Mouse (Mus musculus): ENCODE results near the gene Lmtk3. TPM values are rescaled to one million over a fixed set of nuclear protein-coding genes. Genes with fewer than 3 reads are reported as not detected.
A peak's percentile ranks its signal among the peaks of the same experiment; 100 is the strongest.

The Lmtk3 gene
- polyA plus RNA-seq, 1 experiment from 2014 or later, result 19.6 TPM

DNA sequence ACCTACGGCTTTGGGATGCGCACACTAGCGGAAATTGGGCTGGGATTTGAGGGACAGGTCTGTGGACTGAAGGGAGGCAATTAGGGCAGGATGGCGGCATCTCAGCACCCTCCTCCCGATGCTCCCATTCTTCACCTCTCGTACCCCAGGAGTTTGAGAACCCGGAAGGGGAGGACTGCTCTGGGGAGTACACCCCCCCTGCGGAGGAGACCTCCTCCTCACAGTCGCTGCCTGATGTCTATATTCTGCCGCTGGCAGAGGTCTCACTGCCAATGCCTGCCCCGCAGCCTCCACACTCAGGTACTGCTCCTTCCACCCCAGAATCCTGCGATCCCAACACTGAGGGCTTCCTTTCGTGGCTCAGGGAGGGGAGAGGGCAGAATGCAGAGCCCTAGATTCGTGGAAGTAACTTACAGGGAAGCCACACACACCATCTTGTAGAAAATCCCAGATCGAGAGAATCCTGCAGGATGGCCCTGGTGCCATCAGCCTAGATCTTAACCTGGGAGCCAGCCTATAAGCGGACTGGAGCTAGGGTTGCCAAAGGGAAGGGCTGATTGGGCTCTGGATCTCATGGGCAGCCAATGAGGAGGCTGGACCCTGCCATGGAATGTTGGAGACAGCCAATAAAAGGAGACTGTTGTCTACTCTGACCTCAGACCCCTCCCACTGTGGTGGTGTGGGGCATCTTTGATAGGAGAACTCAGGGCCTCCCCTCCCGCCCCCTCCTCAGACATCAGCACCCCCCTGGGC is 3.3 kb downstream of the Lmtk3 start:
- WGBS, result 8% methylated on average over 17 of the region's 17 CpGs
- H3K27ac ChIP-seq (ENCODE audit: low read length), result peak overlapping the region; percentile 99
- peak; percentile 18; the same call in 1 of the 2 replicates for ATAC-seq
- peaks cover 24% of the 10 kb centered on the region for H3K4me1 ChIP-seq (ENCODE audit: control insufficient read depth, insufficient read depth, low read length)
- peak overlapping the region; percentile 90 for H3K4me2 ChIP-seq (ENCODE audit: low read length)
- H3K4me3 ChIP-seq (ENCODE audit: low read depth, low read length), result peak overlapping the region; percentile 78
- H3K9ac ChIP-seq (ENCODE audit: low read depth, low read length), result peak overlapping the region; percentile 86
- peaks cover 33% of the 10 kb centered on the region for H3K36me3 ChIP-seq (ENCODE audit: control insufficient read depth, insufficient read depth, low read length)
- H3K9me3 ChIP-seq (replicated peaks; ENCODE audit: control insufficient read depth, low read length, poor library complexity, severe bottlenecking), result no peaks in the 10 kb centered on the region
- H3K27me3 ChIP-seq (ENCODE audit: control insufficient read depth, insufficient read depth, low read depth, low read length), result no peaks in the 10 kb centered on the region

DNA sequence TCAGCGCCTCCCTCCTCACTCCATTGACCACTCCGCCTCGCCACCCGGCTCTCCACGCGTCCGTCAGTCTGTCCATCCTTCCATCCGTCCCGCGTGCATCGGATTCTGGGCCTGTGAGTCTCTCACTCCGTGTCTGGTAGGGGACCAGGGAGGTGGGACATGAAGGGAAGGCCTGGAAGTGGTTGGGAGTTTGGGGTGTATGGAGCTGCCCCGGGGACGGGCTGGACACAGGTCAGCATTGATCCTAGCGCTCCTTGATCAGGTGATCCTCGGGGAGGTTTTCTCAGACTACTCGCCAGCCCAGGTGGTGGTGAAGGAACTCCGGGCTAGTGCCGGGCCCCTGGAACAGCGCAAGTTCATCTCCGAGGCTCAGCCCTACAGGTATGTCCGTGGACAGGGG is 4.1 kb downstream of the Lmtk3 start:
- Histone ChIP-seq H3K36me3 (ENCODE audit: control insufficient read depth, insufficient read depth, low read length) (peaks cover 39% of the 10 kb centered on the region), H3K9ac (ENCODE audit: low read depth, low read length) (no peak overlapping the region; the same call in 1 of the 2 replicates), H3K4me2 (ENCODE audit: low read length) (peak overlapping the region; percentile 90; the same call in 1 of the 2 replicates), H3K4me1 (ENCODE audit: control insufficient read depth, insufficient read depth, low read length) (peaks cover 24% of the 10 kb centered on the region), H3K27me3 (ENCODE audit: control insufficient read depth, insufficient read depth, low read depth, low read length) (no peaks in the 10 kb centered on the region), H3K27ac (ENCODE audit: low read length) (no peak overlapping the region), H3K4me3 (ENCODE audit: low read depth, low read length) (no peak overlapping the region; the same call in 1 of the 2 replicates), H3K9me3 (replicated peaks; ENCODE audit: control insufficient read depth, low read length, poor library complexity, severe bottlenecking) (no peaks in the 10 kb centered on the region)
- no peak for ATAC-seq
- 88% methylated on average over 22 of the region's 22 CpGs for WGBS

DNA sequence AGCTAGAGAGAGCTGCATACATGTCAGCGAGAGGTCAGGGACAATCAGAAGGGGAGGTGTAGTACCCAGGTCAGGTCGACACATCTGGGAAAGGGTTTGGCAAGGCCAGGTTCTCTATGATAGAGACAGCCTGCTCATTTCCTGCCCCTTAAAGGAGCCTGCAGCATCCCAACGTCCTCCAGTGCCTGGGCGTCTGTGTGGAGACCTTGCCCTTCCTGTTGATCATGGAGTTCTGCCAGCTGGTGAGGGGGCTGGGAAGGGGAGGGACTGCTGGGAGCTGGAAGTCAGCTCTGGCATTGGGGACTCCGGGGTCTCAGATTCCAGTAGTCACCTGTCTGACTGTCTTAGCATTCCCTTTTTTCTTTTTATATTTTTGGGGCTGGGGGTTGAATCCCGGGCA is 7.2 kb downstream of the Lmtk3 start:
- peaks cover 66% of the 10 kb centered on the region for H3K36me3 ChIP-seq (ENCODE audit: control insufficient read depth, insufficient read depth, low read length)
- H3K9ac ChIP-seq (ENCODE audit: low read depth, low read length), result no peak overlapping the region

DNA sequence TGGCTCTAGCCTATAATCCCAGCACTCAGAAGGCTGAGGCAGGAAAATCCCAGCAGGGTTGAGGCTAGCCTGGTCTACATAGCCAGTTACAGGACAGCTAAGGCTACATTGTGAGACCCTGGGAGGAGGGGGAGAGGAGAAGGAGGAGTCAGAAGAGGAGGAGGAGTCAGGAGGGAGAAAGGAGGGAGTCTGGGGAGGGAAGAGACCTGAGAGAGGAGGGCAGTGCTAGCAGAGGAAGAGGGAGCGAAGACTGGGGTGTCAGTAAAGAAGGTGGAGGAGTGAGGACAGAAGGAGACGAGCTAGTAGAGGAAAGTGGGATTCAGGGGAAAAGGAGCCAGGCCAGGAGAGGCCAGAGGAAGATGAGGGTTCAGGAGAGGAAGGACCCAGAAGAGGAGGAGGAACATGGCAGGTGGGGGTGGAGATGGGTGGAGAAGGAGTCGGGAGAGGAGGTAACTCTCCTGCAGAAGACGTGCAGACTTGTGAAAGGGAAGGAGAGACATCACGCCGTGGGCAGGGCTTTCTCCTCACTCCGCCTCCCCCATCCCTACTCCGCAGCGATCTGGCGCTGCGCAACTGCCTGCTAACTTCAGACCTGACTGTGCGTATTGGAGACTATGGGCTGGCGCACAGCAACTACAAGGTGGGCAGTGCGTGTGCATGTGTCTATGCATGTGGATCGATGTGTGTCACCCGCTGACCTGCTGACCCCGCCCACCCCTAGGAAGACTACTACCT is 8.4 kb downstream of the Lmtk3 start:
- ATAC-seq, result no peak; the same call in 1 of the 2 replicates
- WGBS, result 75% methylated on average over 17 of the region's 17 CpGs
- peaks cover 13% of the 10 kb centered on the region for H3K4me1 ChIP-seq (ENCODE audit: control insufficient read depth, insufficient read depth, low read length)
- H3K9me3 ChIP-seq (replicated peaks; ENCODE audit: control insufficient read depth, low read length, poor library complexity, severe bottlenecking), result no peaks in the 10 kb centered on the region
- no peak overlapping the region for H3K27ac ChIP-seq (ENCODE audit: low read length)
- H3K4me2 ChIP-seq (ENCODE audit: low read length), result no peak overlapping the region
- no peaks in the 10 kb centered on the region; the same call in 1 of the 2 replicates for H3K27me3 ChIP-seq (ENCODE audit: control insufficient read depth, insufficient read depth, low read depth, low read length)
- no peak overlapping the region for H3K4me3 ChIP-seq (ENCODE audit: low read depth, low read length)
- peaks cover 66% of the 10 kb centered on the region for H3K36me3 ChIP-seq (ENCODE audit: control insufficient read depth, insufficient read depth, low read length)
- H3K9ac ChIP-seq (ENCODE audit: low read depth, low read length), result no peak overlapping the region

More for the DNA sequence above, 7.2 kb downstream of the Lmtk3 start:
- 79% methylated on average over 6 of the region's 6 CpGs for WGBS
- Histone ChIP-seq H3K4me2 (ENCODE audit: low read length) (no peak overlapping the region), H3K9me3 (replicated peaks; ENCODE audit: control insufficient read depth, low read length, poor library complexity, severe bottlenecking) (no peaks in the 10 kb centered on the region), H3K4me1 (ENCODE audit: control insufficient read depth, insufficient read depth, low read length) (peaks cover 20% of the 10 kb centered on the region), H3K27me3 (ENCODE audit: control insufficient read depth, insufficient read depth, low read depth, low read length) (no peaks in the 10 kb centered on the region; the same call in 1 of the 2 replicates), H3K27ac (ENCODE audit: low read length) (no peak overlapping the region), H3K4me3 (ENCODE audit: low read depth, low read length) (no peak overlapping the region)
- no peak for ATAC-seq

DNA sequence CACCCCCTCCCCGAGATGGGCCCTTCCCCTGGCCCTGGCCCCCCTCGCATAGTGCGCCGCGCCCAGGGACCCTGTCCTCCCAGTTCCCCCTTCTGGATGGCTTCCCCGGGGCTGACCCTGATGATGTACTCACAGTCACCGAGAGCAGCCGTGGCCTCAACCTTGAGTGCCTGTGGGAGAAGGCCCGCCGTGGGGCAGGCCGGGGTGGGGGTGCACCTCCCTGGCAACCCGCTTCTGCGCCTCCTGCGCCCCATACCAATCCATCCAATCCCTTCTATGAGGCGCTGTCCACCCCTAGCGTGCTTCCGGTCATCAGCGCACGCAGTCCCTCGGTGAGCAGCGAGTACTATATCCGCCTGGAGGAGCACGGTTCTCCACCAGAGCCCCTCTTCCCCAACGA is 9.7 kb downstream of the Lmtk3 start:
- Histone ChIP-seq H3K27me3 (ENCODE audit: control insufficient read depth, insufficient read depth, low read depth, low read length) (no peaks in the 10 kb centered on the region; the same call in 1 of the 2 replicates), H3K9ac (ENCODE audit: low read depth, low read length) (no peak overlapping the region), H3K4me3 (ENCODE audit: low read depth, low read length) (no peak overlapping the region), H3K4me2 (ENCODE audit: low read length) (no peak overlapping the region), H3K36me3 (ENCODE audit: control insufficient read depth, insufficient read depth, low read length) (peaks cover 60% of the 10 kb centered on the region), H3K4me1 (ENCODE audit: control insufficient read depth, insufficient read depth, low read length) (peaks cover 15% of the 10 kb centered on the region), H3K27ac (ENCODE audit: low read length) (no peak overlapping the region), H3K9me3 (replicated peaks; ENCODE audit: control insufficient read depth, low read length, poor library complexity, severe bottlenecking) (no peaks in the 10 kb centered on the region)
- 84% methylated on average over 22 of the region's 24 CpGs for WGBS
- no peak for ATAC-seq

DNA sequence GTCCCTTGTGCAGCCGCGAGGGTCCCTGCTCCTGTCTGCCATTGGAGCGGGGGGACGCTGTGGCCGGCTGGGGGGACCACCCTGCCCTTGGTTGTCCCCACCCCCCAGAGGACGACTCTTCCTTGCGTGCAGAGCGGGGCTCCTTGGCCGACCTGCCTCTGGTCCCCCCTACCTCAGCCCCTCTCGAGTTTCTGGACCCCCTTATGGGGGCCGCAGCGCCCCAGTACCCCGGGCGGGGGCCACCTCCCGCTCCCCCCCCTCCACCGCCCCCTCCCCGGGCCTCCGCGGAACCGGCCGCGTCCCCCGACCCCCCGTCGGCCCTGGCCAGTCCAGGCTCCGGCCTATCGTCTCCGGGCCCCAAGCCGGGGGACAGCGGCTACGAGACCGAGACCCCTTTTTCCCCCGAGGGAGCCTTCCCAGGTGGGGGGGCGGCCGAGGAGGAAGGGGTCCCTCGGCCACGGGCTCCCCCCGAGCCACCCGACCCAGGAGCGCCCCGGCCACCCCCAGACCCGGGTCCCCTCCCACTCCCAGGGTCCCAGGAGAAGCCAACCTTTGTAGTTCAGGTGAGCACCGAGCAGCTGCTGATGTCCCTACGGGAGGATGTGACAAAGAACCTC is 10.5 kb downstream of the Lmtk3 start:
- Histone ChIP-seq H3K4me2 (ENCODE audit: low read length) (no peak overlapping the region), H3K27ac (ENCODE audit: low read length) (no peak overlapping the region), H3K9me3 (replicated peaks; ENCODE audit: control insufficient read depth, low read length, poor library complexity, severe bottlenecking) (no peaks in the 10 kb centered on the region), H3K9ac (ENCODE audit: low read depth, low read length) (no peak overlapping the region), H3K4me3 (ENCODE audit: low read depth, low read length) (no peak overlapping the region), H3K4me1 (ENCODE audit: control insufficient read depth, insufficient read depth, low read length) (peaks cover 17% of the 10 kb centered on the region), H3K36me3 (ENCODE audit: control insufficient read depth, insufficient read depth, low read length) (peaks cover 55% of the 10 kb centered on the region), H3K27me3 (ENCODE audit: control insufficient read depth, insufficient read depth, low read depth, low read length) (no peaks in the 10 kb centered on the region; the same call in 1 of the 2 replicates)
- ATAC-seq, result no peak
- WGBS, result 90% methylated on average over 41 of the region's 44 CpGs

DNA sequence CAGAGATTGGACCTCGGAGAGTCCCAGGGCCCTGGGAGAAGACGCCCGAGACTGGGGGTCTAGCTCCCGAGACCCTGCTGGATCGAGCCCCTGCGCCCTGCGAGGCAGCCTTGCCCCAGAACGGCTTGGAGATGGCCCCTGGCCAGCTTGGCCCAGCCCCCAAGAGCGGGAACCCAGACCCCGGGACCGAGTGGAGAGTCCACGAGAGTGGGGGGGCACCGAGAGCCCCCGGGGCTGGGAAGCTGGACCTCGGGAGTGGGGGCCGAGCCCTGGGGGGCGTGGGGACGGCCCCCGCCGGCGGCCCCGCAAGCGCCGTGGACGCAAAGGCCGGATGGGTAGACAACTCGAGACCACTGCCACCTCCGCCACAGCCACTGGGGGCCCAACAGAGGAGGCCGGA is 11.4 kb downstream of the Lmtk3 start:
- Histone ChIP-seq H3K9ac (ENCODE audit: low read depth, low read length) (0 out of 2 replicates have a peak overlapping the region, but pooled peaks have one; percentile 15), H3K27me3 (ENCODE audit: control insufficient read depth, insufficient read depth, low read depth, low read length) (no peaks in the 10 kb centered on the region; the same call in 1 of the 2 replicates), H3K4me1 (ENCODE audit: control insufficient read depth, insufficient read depth, low read length) (peaks cover 17% of the 10 kb centered on the region), H3K27ac (ENCODE audit: low read length) (no peak overlapping the region), H3K9me3 (replicated peaks; ENCODE audit: control insufficient read depth, low read length, poor library complexity, severe bottlenecking) (no peaks in the 10 kb centered on the region), H3K4me2 (ENCODE audit: low read length) (no peak overlapping the region), H3K36me3 (ENCODE audit: control insufficient read depth, insufficient read depth, low read length) (peaks cover 46% of the 10 kb centered on the region), H3K4me3 (ENCODE audit: low read depth, low read length) (no peak overlapping the region)
- WGBS, result 96% methylated on average over 29 of the region's 29 CpGs
- no peak for ATAC-seq

DNA sequence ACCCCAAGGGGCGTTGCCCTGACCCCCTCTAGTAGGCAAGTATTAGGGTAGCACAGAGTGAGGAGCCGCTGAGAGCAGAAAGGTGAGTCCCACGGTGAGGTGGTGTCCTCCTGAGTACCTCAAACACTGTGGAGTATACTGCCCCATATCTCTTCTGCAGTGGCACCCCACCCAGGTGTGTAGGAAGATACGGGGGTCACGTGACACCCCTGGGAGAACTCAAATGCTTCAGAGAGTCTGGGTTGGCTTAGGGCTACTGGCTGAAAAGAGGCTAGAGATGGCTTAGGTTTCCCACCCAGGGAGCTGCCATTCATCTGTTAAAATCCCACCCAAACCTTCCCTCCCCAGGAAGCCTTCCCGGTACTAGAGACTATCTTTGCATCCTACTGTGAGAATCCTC is 13.4 kb downstream of the Lmtk3 start:
- H3K36me3 ChIP-seq (ENCODE audit: control insufficient read depth, insufficient read depth, low read length), result peaks cover 37% of the 10 kb centered on the region
- H3K9ac ChIP-seq (ENCODE audit: low read depth, low read length), result no peak overlapping the region; the same call in 1 of the 2 replicates
- H3K4me2 ChIP-seq (ENCODE audit: low read length), result no peak overlapping the region
- no peak for ATAC-seq
- 38% methylated on average over 6 of the region's 6 CpGs for WGBS
- H3K27ac ChIP-seq (ENCODE audit: low read length), result no peak overlapping the region
- no peaks in the 10 kb centered on the region for H3K9me3 ChIP-seq (replicated peaks; ENCODE audit: control insufficient read depth, low read length, poor library complexity, severe bottlenecking)
- no peaks in the 10 kb centered on the region; the same call in 1 of the 2 replicates for H3K27me3 ChIP-seq (ENCODE audit: control insufficient read depth, insufficient read depth, low read depth, low read length)
- H3K4me1 ChIP-seq (ENCODE audit: control insufficient read depth, insufficient read depth, low read length), result peaks cover 23% of the 10 kb centered on the region
- no peak overlapping the region for H3K4me3 ChIP-seq (ENCODE audit: low read depth, low read length)

Data from midbrain, embryonic 16.5 days (tissue).